Mouse (Mus musculus) cortical plate, adult 2 months (tissue): ENCODE results near the gene Cep131.

ENCODE experiments used
- CTCF ChIP-seq: fragments of 200-500 bp; IDR thresholded peaks from 2 replicates; pipeline ENCODE4 v1.5.1; 2011; ENCODE audit warnings: mild to moderate bottlenecking, control low read depth, low read length; ENCODE audit not compliant: insufficient read depth; ENCODE audit errors: extremely low read depth
- POLR2A ChIP-seq: fragments of 200-500 bp; IDR thresholded peaks from 2 replicates; pipeline ENCODE4 v1.6.1; 2011; ENCODE audit warnings: mild to moderate bottlenecking, low read length, control low read depth; ENCODE audit not compliant: insufficient read depth; ENCODE audit errors: extremely low read depth

DNA sequence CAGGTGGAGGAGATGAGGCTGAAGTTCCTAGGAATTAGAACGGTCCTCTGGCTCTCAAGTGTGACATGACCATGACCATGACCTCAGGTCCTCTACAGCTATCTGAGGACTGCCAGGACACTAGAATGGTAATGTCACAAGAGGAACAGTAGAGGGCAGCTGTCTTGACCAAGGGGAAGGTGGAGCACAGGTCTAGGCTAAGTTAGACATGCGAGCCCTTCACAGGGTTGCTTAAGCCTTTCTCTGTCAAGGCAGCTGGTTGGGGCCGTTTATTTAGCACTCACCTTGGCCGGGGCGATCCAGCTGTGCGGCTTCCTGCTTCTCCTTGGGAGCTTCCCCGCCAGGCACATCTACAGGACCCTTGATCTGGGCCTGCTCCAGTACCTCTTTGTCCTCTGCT is 23.9 kb upstream of the Cep131 start:
- TF ChIP-seq CTCF (peak; percentile 36), POLR2A (no peak)
